Mouse (Mus musculus): ENCODE data around the gene 0610009B22Rik. TPM values are rescaled to one million over a fixed set of nuclear protein-coding genes. Genes with fewer than 3 reads are reported as not detected.

0610009B22Rik gene
- total and polyA plus RNA-seq, 3 experiments, result 34.6 to 68.5 (median 41.8) TPM

DNA sequence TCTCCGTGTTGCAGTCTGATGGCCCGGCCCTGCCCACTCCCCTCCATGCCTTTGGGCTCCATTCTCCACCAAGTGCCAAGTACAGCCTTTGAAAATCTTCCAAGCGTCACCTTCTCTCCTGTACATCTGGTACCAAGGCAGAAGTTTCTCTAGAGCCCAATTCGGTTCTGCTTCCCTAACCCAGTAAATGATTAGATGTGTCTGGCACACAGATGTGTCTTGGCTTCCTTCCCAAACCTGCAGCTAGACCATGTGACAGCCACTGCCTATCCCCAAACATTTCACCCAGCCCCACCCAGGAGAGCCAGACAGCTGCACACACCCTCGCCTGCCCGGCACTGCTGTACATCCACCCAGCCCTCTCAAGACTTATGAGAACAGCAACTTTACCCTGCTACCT, 30.0 kb downstream of the 0610009B22Rik start:
- no peak overlapping the region for H3K9ac ChIP-seq (ENCODE audit: insufficient read depth, low read depth)
- TF ChIP-seq ZNF384 (IDR thresholded peaks at IDR 0.05; ENCODE audit: low read depth, low read length), result no peak
- TF ChIP-seq POLR2AphosphoS2 (IDR thresholded peaks at IDR 0.05; ENCODE audit: low read depth, low read length), result no peak
- TF ChIP-seq TCF12 (IDR thresholded peaks at IDR 0.05; ENCODE audit: low read depth, low read length), result no peak
- no peak for TF ChIP-seq ELF1 (IDR thresholded peaks at IDR 0.05; ENCODE audit: low read depth, low read length)
- no peak for TF ChIP-seq CHD1 (IDR thresholded peaks at IDR 0.05; ENCODE audit: low read depth, low read length)
- TF ChIP-seq MXI1 (IDR thresholded peaks at IDR 0.05; ENCODE audit: low read depth, low read length), result no peak
- no peak for TF ChIP-seq GABPA (IDR thresholded peaks at IDR 0.05; ENCODE audit: insufficient replicate concordance, low read depth, low read length)
- no peak for TF ChIP-seq ETS1 (conservative IDR thresholded peaks at IDR 0.05; ENCODE audit: low read depth, low read length)
- no peak for TF ChIP-seq MAFK (IDR thresholded peaks at IDR 0.05; ENCODE audit: insufficient replicate concordance, low read length)
- TF ChIP-seq ZKSCAN1 (IDR thresholded peaks at IDR 0.05; ENCODE audit: borderline replicate concordance, low read depth, low read length), result no peak
- no peak for TF ChIP-seq CTCF (conservative IDR thresholded peaks at IDR 0.05 in 1 of 2, IDR thresholded peaks at IDR 0.05 in 1 of 2; ENCODE audit: low read depth in 2 of 2, low read length in 2 of 2)
- TF ChIP-seq TBP (conservative IDR thresholded peaks at IDR 0.05; ENCODE audit: low read depth, low read length), result no peak
- no peak for TF ChIP-seq USF2 (conservative IDR thresholded peaks at IDR 0.05; ENCODE audit: low read depth, low read length)
- no peak for TF ChIP-seq NELFE (IDR thresholded peaks at IDR 0.05; ENCODE audit: low read depth, low read length)
- H3K36me3 ChIP-seq (replicated peaks in 1 of 2; ENCODE audit: control insufficient read depth in 1 of 2, insufficient read depth in 1 of 2, low read length in 1 of 2), result peaks cover 5 to 21% of the 10 kb centered on the region in 2 experiments
- no peaks in the 10 kb centered on the region for H3K27me3 ChIP-seq (replicated peaks)
- H3K79me2 ChIP-seq (replicated peaks; ENCODE audit: control insufficient read depth, extremely low read depth, insufficient read depth, poor library complexity, severe bottlenecking), result no peaks in the 10 kb centered on the region
- peaks cover 0 to 13% of the 10 kb centered on the region in 2 experiments; a peak in 2 of 4 replicates for H3K4me1 ChIP-seq (ENCODE audit: control insufficient read depth in 1 of 2, insufficient read depth in 2 of 2)
- DNase-seq (ENCODE audit: extremely low read depth), result no peak
- dilution Hi-C loops (cut with MboI; ENCODE audit: extremely low pct_ligation_motif_present, extremely low pct_unique_long_range_greater_than_20kb, low sequenced_read_pairs) (no loop called here), in situ Hi-C loops (cut with MboI; ENCODE audit: low pct_ligation_motif_present, low pct_unique_long_range_greater_than_20kb, low sequenced_read_pairs) (no loop called here)
- H3K4me2 ChIP-seq (ENCODE audit: insufficient read depth, low read depth, poor library complexity, severe bottlenecking), result no peak overlapping the region
- no peak overlapping the region for H3K4me3 ChIP-seq (replicated peaks in 1 of 3; ENCODE audit: low read depth in 2 of 3, low read length in 2 of 3, poor library complexity in 1 of 3)
- H3K27ac ChIP-seq (ENCODE audit: insufficient read depth, low read depth), result no peak overlapping the region
- H3K9me3 ChIP-seq (replicated peaks; ENCODE audit: low read length), result no peaks in the 10 kb centered on the region

DNA sequence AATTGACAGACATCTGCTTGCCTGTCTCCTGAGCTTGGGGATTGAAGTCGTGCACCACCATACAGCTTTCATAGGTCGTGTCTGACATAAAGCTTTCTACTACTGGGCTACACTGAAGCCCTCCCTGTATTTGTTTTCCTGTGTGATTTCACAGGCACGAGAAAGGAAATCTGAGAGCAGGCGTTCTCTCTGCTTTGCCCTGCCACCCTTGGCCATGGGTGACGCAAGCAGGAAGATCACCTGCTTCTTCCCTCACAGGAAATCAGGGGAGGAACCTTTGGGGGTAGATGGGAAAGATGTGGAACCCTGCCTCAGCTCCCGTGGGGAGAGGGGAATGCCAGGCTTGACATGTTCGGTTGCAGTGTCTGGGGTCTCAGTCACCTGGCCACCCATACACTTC, 30.4 kb downstream of the 0610009B22Rik start:
- Histone ChIP-seq H3K4me1 (ENCODE audit: control insufficient read depth in 1 of 2, insufficient read depth in 2 of 2) (peaks cover 0 to 13% of the 10 kb centered on the region in 2 experiments; a peak in 2 of 4 replicates), H3K36me3 (replicated peaks in 1 of 2; ENCODE audit: control insufficient read depth in 1 of 2, insufficient read depth in 1 of 2, low read length in 1 of 2) (peaks cover 5 to 21% of the 10 kb centered on the region in 2 experiments), H3K4me2 (ENCODE audit: insufficient read depth, low read depth, poor library complexity, severe bottlenecking) (no peak overlapping the region), H3K4me3 (replicated peaks in 1 of 3; ENCODE audit: low read depth in 2 of 3, low read length in 2 of 3, poor library complexity in 1 of 3) (no peak overlapping the region), H3K79me2 (replicated peaks; ENCODE audit: control insufficient read depth, extremely low read depth, insufficient read depth, poor library complexity, severe bottlenecking) (no peaks in the 10 kb centered on the region), H3K27me3 (replicated peaks) (no peaks in the 10 kb centered on the region), H3K9me3 (replicated peaks; ENCODE audit: low read length) (no peaks in the 10 kb centered on the region), H3K9ac (ENCODE audit: insufficient read depth, low read depth) (no peak overlapping the region), H3K27ac (ENCODE audit: insufficient read depth, low read depth) (no peak overlapping the region)
- no peak for DNase-seq (ENCODE audit: extremely low read depth)
- dilution Hi-C loops (cut with MboI; ENCODE audit: extremely low pct_ligation_motif_present, extremely low pct_unique_long_range_greater_than_20kb, low sequenced_read_pairs) (no loop called here), in situ Hi-C loops (cut with MboI; ENCODE audit: low pct_ligation_motif_present, low pct_unique_long_range_greater_than_20kb, low sequenced_read_pairs) (no loop called here)
- TF ChIP-seq TCF12 (IDR thresholded peaks at IDR 0.05; ENCODE audit: low read depth, low read length), result no peak
- TF ChIP-seq USF1 (IDR thresholded peaks at IDR 0.05; ENCODE audit: low read depth, low read length), result no peak
- TF ChIP-seq CHD1 (IDR thresholded peaks at IDR 0.05; ENCODE audit: low read depth, low read length), result no peak
- no peak for TF ChIP-seq MAZ (IDR thresholded peaks at IDR 0.05; ENCODE audit: low read depth, low read length)
- no peak for TF ChIP-seq RAD21 (IDR thresholded peaks at IDR 0.05; ENCODE audit: low read depth, low read length)
- no peak for TF ChIP-seq ELF1 (IDR thresholded peaks at IDR 0.05; ENCODE audit: low read depth, low read length)
- no peak for TF ChIP-seq MEF2A (IDR thresholded peaks at IDR 0.05; ENCODE audit: borderline replicate concordance, low read depth, low read length)
- TF ChIP-seq SMC3 (IDR thresholded peaks at IDR 0.05; ENCODE audit: low read depth, low read length), result no peak
- TF ChIP-seq POLR2AphosphoS2 (IDR thresholded peaks at IDR 0.05; ENCODE audit: low read depth, low read length), result no peak
